In the genomic region with DNA sequence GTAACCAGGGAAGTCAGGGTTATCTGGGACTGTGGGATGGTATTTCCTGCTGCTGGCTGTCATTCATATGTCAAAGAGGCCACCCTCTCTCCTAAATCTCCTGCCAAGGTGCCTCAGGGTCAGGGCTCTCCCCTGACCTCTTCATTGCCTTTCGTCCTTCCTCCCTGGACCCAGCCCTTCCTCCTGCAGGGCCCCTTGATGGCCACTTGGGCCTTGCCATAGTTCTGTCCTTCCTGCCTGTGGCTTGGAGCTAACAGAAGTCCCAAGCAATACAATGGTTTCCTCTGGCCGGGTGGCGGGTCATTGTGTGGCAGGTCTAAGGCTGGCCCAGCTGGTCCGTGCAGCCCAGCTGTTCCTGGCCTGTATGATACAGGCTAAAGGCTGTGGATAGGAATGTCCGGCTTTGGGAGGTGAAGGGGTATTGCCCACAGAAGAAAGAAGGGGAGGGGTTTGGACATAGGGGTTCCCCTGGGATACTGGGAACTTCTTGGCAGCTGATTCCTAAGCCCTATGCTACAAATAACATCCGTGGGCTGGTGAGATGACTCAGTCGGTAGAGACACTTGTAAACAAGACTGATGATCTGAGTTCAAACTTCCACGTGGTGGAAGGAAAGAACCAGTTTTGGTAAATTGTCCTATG, we compare ENCODE assay signal across 10 mouse cellular contexts. TPM values are rescaled to one million over a fixed set of nuclear protein-coding genes. Genes with fewer than 3 reads are reported as not detected.
DNase-seq lines count a peak whose midpoint lies in the region; ATAC-seq and TF ChIP-seq lines count a peak whose summit lies in the region.
"Had no signal": no experiment of that assay in that cellular context is flagged by ENCODE, and none has a peak within 500 bp of the region (broad histone marks: within the 10 kb centered on the region; RNA-seq: fewer than 3 reads in every experiment).

No protein-coding gene starts in this region.

- H3K4me1 ChIP-seq in intestine, embryonic 15.5 days (replicated peaks) = peaks cover 4% of the 10 kb centered on the region; the same call in 1 of the 2 replicates
- no peaks in the 10 kb centered on the region for H3K4me1 ChIP-seq in intestine, postnatal 0 days (replicated peaks; ENCODE audit: control insufficient read depth, insufficient read depth, low read length)
- peaks cover 3% of the 10 kb centered on the region; the same call in 1 of the 2 replicates for H3K4me1 ChIP-seq in kidney, postnatal 0 days (replicated peaks; ENCODE audit: insufficient read depth, low read length)
- peaks cover 8% of the 10 kb centered on the region for H3K4me1 ChIP-seq in neural tube, embryonic 13.5 days (replicated peaks)
- H3K4me1 ChIP-seq in thymus, adult 2 months (replicated peaks; ENCODE audit: control insufficient read depth, insufficient read depth, low read length) = peaks cover 56% of the 10 kb centered on the region

- H3K9me3 ChIP-seq in intestine, embryonic 15.5 days = no peaks in the 10 kb centered on the region
- H3K9me3 ChIP-seq in intestine, postnatal 0 days (ENCODE audit: control insufficient read depth) = no peaks in the 10 kb centered on the region
- no peaks in the 10 kb centered on the region for H3K9me3 ChIP-seq in kidney, postnatal 0 days (replicated peaks; ENCODE audit: low read length)
- H3K9me3 ChIP-seq in neural tube, embryonic 13.5 days = no peaks in the 10 kb centered on the region

- TF ChIP-seq CTCF in intestine, postnatal 0 days (IDR thresholded peaks at IDR 0.05; ENCODE audit: low read depth) = no peak; the same call in 1 of the 2 replicates
- peak; percentile 23; the same call in 1 of the 2 replicates for TF ChIP-seq CTCF in kidney, postnatal 0 days (IDR thresholded peaks at IDR 0.05; ENCODE audit: low read depth)
- TF ChIP-seq CTCF in thymus, adult 2 months (IDR thresholded peaks at IDR 0.05; ENCODE audit: borderline replicate concordance, control insufficient read depth, extremely low read depth, insufficient read depth, low read length, poor library complexity) = no peak

- no peak overlapping the region for H3K4me3 ChIP-seq in intestine, embryonic 15.5 days (replicated peaks)
- no peak overlapping the region for H3K4me3 ChIP-seq in intestine, postnatal 0 days (ENCODE audit: low read depth, low read length)
- no peak overlapping the region for H3K4me3 ChIP-seq in kidney, postnatal 0 days (replicated peaks; ENCODE audit: low read depth, low read length)
- no peak overlapping the region for H3K4me3 ChIP-seq in neural tube, embryonic 13.5 days
- no peak overlapping the region for H3K4me3 ChIP-seq in thymus, adult 2 months (ENCODE audit: control insufficient read depth, insufficient read depth, low read length)

- ATAC-seq in intestine, embryonic 15.5 days = 0 out of 2 replicates have a peak, but pooled peaks have one; percentile 56
- ATAC-seq in intestine, postnatal 0 days = no peak
- ATAC-seq in kidney, postnatal 0 days (replicated peaks; ENCODE audit: low FRiP score, low read depth) = peak; percentile 55
- ATAC-seq in neural tube, embryonic 13.5 days (ENCODE audit: low read depth) = no peak

- TF ChIP-seq POLR2A in thymus, adult 2 months (IDR thresholded peaks at IDR 0.05; ENCODE audit: control insufficient read depth, extremely low read depth, insufficient read depth, low read length, poor library complexity) = no peak

- no peaks in the 10 kb centered on the region for H3K27me3 ChIP-seq in intestine, embryonic 15.5 days (replicated peaks)
- no peaks in the 10 kb centered on the region for H3K27me3 ChIP-seq in intestine, postnatal 0 days (replicated peaks; ENCODE audit: control insufficient read depth, insufficient read depth, low read length)
- no peaks in the 10 kb centered on the region for H3K27me3 ChIP-seq in kidney, postnatal 0 days (ENCODE audit: insufficient read depth, low read length)
- H3K27me3 ChIP-seq in neural tube, embryonic 13.5 days = no peaks in the 10 kb centered on the region
- no peaks in the 10 kb centered on the region for H3K27me3 ChIP-seq in thymus, adult 2 months (ENCODE audit: control insufficient read depth, insufficient read depth, low read length)

- 51% methylated on average over 8 of the region's 8 CpGs for WGBS in intestine, embryonic 15.5 days
- 51% methylated on average over 8 of the region's 8 CpGs for WGBS in intestine, postnatal 0 days
- 45% methylated on average over 8 of the region's 8 CpGs for WGBS in kidney, postnatal 0 days
- WGBS in neural tube, embryonic 13.5 days = 65% methylated on average over 8 of the region's 8 CpGs
- WGBS in thymus, adult 2 months = 79% methylated on average over 8 of the region's 8 CpGs

- no peak overlapping the region for H3K4me2 ChIP-seq in intestine, embryonic 15.5 days (replicated peaks)
- H3K4me2 ChIP-seq in intestine, postnatal 0 days (replicated peaks; ENCODE audit: low read depth) = no peak overlapping the region
- H3K4me2 ChIP-seq in kidney, postnatal 0 days (ENCODE audit: low read length) = no peak overlapping the region
- H3K4me2 ChIP-seq in neural tube, embryonic 13.5 days = no peak overlapping the region

- H3K9ac ChIP-seq in intestine, embryonic 15.5 days = no peak overlapping the region
- no peak overlapping the region for H3K9ac ChIP-seq in intestine, postnatal 0 days (ENCODE audit: low read depth, low read length)
- H3K9ac ChIP-seq in kidney, postnatal 0 days (ENCODE audit: low read depth, low read length) = no peak overlapping the region
- no peak overlapping the region for H3K9ac ChIP-seq in neural tube, embryonic 13.5 days

- H3K27ac ChIP-seq in intestine, embryonic 15.5 days = no peak overlapping the region
- H3K27ac ChIP-seq in intestine, postnatal 0 days (ENCODE audit: low read depth, low read length) = no peak overlapping the region
- peak overlapping the region; percentile 16; the same call in 1 of the 2 replicates for H3K27ac ChIP-seq in kidney, postnatal 0 days
- H3K27ac ChIP-seq in neural tube, embryonic 13.5 days (replicated peaks) = 0 out of 2 replicates have a peak overlapping the region, but pooled peaks have one; percentile 18
- no peak overlapping the region for H3K27ac ChIP-seq in thymus, adult 2 months (ENCODE audit: control insufficient read depth, insufficient read depth, low read length)

- H3K36me3 ChIP-seq in intestine, embryonic 15.5 days = no peaks in the 10 kb centered on the region
- H3K36me3 ChIP-seq in intestine, postnatal 0 days (ENCODE audit: control insufficient read depth, insufficient read depth) = peaks cover 6% of the 10 kb centered on the region; the same call in 1 of the 2 replicates
- no peaks in the 10 kb centered on the region for H3K36me3 ChIP-seq in kidney, postnatal 0 days (ENCODE audit: insufficient read depth, low read length)
- H3K36me3 ChIP-seq in neural tube, embryonic 13.5 days = no peaks in the 10 kb centered on the region
- no peaks in the 10 kb centered on the region for H3K36me3 ChIP-seq in thymus, adult 2 months (ENCODE audit: control insufficient read depth, insufficient read depth, low read length)
- H3K36me3 ChIP-seq: G1E had no signal

- DNase-seq in heart, adult 18-20 months = peak; percentile 64 to 86
- peak; percentile 30 for DNase-seq in kidney, postnatal 0 days (ENCODE audit: low spot score)
- DNase-seq in thymus, adult 2 months = no peak
- no peak for DNase-seq in cerebellum, adult 9-11 months
- no peak for DNase-seq in layer of hippocampus, postnatal 25 days (ENCODE audit: extremely low spot score in 1 of 2, low spot score in 1 of 2)

RNA-seq across cellular contexts. Expression of a gene that starts 25.5 kb away (rescaled TPM):
- 0.28 TPM in 1 of 2 replicates, not detected in the other for polyA plus RNA-seq in intestine, embryonic 15.5 days (2015; fragmentation: Nextera tagmentation; extraction: Ambion mirVana)
- 0.65 and 1.1 TPM in 2 replicates for polyA plus RNA-seq in intestine, postnatal 0 days (2015; fragmentation: Nextera tagmentation; extraction: Ambion mirVana)
- not detected for total RNA-seq in heart, adult 18-20 months (2021)
- 0.74 and 0.84 TPM in 2 replicates for polyA plus RNA-seq in kidney, postnatal 0 days (2015; fragmentation: Nextera tagmentation; extraction: Ambion mirVana)
- polyA plus RNA-seq in neural tube, embryonic 13.5 days (2015; fragmentation: Nextera tagmentation; extraction: Ambion mirVana) = 4.9 and 12.3 TPM in 2 replicates
- 1.1 and 2.3 TPM in 2 replicates for polyA plus RNA-seq in thymus, adult 2 months (2012; rRNA removed)
- total RNA-seq in layer of hippocampus, postnatal 25 days (2021) = 1 to 10 TPM in 1 of 2 experiments, under 1 TPM in 1; 0.34 to 1.2 TPM
- total RNA-seq: G1E; gastrocnemius, postnatal 36 days had no signal
- polyA plus RNA-seq: G1E had no signal

RNA-seq across cellular contexts. Expression of a gene that starts 27.4 kb away (rescaled TPM):
- polyA plus RNA-seq in intestine, embryonic 15.5 days (2015; fragmentation: Nextera tagmentation; extraction: Ambion mirVana) = 7.2 and 9.0 TPM in 2 replicates
- 9.7 and 11.5 TPM in 2 replicates for polyA plus RNA-seq in intestine, postnatal 0 days (2015; fragmentation: Nextera tagmentation; extraction: Ambion mirVana)
- total RNA-seq in heart, adult 18-20 months (2021) = 10 to 100 TPM; 11.3 to 13.3 TPM
- 3.4 and 3.7 TPM in 2 replicates for polyA plus RNA-seq in kidney, postnatal 0 days (2015; fragmentation: Nextera tagmentation; extraction: Ambion mirVana)
- 2.8 and 3.0 TPM in 2 replicates for polyA plus RNA-seq in neural tube, embryonic 13.5 days (2015; fragmentation: Nextera tagmentation; extraction: Ambion mirVana)
- 162 and 166 TPM in 2 replicates for polyA plus RNA-seq in thymus, adult 2 months (2012; rRNA removed)
- 10 to 100 TPM; 25.2 to 25.9 TPM for total RNA-seq in layer of hippocampus, postnatal 25 days (2021)

Comparison
In these comparisons a context has a peak if more than half of its experiments do, and no peak if none do; other contexts are left out.
1. ATAC-seq: peak in intestine, embryonic 15.5 days (single experiment) and kidney, postnatal 0 days (single experiment); none in intestine, postnatal 0 days (single experiment) and neural tube, embryonic 13.5 days (single experiment).
2. H3K27ac ChIP-seq: peak in kidney, postnatal 0 days (single experiment) and neural tube, embryonic 13.5 days (single experiment); none in intestine, embryonic 15.5 days (single experiment), intestine, postnatal 0 days (single experiment) and thymus, adult 2 months (single experiment).
3. DNase-seq: peak in heart, adult 18-20 months (2 of 2) and kidney, postnatal 0 days (single experiment); none in thymus, adult 2 months (single experiment), cerebellum, adult 9-11 months (single experiment) and layer of hippocampus, postnatal 25 days (0 of 2).
4. RNA of a gene that starts 27.4 kb away (polyA plus RNA-seq): 162 to 166 TPM in thymus, adult 2 months; 9.7 to 11.5 TPM in intestine, postnatal 0 days, 7.2 to 9.0 TPM in intestine, embryonic 15.5 days, 3.4 to 3.7 TPM in kidney, postnatal 0 days and 2.8 to 3.0 TPM in neural tube, embryonic 13.5 days; every median in the first group is over 10 times any median in the second.